Mouse (Mus musculus) gastrocnemius, postnatal 4 days (tissue): ENCODE measurements around the gene Arhgef39. TPM values are rescaled to one million over a fixed set of nuclear protein-coding genes. Genes with fewer than 3 reads are reported as not detected.

Source experiments
- DNase-seq, 2 experiments: peaks; one replicate each; pipeline ENCODE4 v3.0.0; 2021 to 2022; ENCODE audit warnings: low spot score in 2 of 2, mixed read lengths in 2 of 2
- total RNA-seq, 2 experiments: library from RNA; stranded (reverse); gene quantifications; 2 replicates each; pipeline ENCODE4 v1.2.3; 2021

Arhgef39 gene
- total RNA-seq, 2 experiments from 2014 or later = 7.9 to 8.9 TPM

DNA sequence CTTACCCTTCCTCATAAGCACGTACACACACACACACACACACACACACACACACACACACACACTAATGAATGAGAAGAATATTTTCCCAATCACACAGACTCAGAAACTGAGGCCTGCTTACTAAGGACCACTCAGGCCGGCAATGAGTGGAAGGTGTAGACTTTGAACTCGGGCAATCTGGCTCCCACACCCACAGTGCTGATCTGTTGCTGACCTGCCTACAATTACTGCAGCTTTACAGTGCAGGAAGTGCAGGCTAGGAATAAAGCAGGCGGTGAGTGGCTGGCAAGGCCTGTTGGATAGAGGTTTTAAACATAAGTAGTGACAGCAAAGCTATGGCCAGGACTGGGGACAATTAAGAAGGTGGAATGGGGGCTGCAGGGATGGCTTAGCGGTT, 18.5 kb downstream of the Arhgef39 start:
- DNase-seq = no peak

DNA sequence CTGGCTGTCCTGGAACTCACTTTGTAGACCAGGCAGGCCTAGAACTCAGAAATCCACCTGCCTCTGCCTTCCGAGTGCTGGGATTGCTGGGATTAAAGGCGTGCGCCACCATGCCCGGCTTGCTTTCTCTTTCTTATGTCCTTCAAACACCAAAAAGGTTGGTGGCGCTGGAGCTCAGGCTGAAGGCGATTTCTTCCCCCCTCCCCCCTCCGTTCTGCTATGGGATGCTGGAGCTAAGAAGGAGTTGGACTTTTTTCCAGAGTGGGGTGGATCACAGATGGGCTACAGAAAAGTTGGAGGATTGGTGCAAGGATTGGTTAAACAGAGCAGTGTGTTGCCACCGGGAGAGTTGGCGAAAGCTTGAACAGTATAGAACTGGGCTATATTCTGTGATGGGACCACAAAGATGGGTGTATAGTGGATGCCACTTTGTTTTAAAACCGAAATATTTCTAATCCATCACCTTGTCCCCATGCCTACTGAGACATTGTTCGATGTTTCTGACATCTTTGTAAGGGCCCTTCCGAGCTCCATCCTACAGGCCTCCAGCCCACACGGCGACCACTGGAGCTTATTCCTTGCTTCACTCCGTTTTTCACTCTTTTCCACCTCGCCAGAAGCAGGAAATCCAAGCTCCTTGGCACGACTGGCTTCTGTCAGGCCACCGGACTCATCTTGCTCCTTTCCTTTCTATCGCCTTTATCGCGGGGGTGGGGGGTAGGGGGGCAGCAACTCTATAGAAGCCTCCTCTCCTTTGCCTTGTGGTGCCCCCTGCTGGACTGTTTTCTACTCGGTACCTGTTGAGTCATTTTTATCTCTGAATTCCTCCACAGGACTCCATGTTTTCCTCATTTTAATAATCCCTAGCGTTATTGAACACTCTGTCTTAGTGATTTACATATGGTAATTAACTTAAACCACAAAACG, 20.3 kb downstream of the Arhgef39 start:
- DNase-seq = peak; percentile 59 to 84

DNA sequence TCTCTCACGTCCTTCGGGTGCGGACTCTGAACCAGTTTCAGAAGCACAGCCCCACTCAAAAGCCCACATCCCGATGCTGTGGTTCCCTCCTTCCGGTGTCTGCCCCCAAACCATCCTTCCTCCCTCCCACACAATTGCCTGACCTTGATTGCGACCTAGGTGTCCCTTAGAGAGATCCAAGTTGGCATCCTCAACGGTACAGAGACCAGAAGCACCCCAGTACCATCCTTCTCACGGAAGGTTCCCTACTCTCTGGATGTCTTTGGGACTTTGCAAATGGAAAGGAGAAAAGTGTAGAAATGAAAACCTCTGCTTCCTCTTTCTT, 21.0 kb downstream of the Arhgef39 start:
- no peak for DNase-seq

DNA sequence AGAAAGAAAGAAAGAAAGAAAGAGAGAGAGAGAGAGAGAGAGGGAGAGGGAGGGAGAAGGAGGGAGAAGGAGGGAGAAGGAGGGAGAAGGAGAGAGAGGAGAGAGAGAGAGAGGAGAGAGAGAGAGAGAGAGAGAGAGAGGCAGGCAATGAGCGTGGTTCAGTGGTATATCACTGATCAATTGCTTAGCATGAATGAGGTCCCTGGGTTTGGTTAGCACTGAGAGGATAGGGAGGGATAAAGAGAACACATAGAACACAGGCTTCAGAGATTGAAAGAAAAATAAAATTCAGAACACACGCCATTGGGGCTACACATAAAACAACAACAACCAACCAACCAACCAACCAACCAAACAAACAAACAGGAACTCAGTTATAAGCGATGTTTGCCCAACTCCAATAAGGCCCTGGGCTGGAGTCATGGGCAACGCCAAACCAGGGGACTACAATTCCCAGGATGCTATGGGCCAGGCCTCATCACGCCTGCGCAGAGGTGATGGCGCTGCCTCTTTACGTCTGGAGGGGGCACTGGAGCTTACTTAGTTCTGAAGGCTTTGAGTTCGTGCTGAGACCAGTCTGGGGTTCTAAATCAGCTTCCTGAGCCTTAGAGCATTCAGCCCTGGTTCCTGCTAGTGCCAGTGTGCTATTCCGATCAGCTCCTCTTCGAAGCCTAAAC, 21.5 kb downstream of the Arhgef39 start:
- peak; percentile 72 to 83 for DNase-seq

DNA sequence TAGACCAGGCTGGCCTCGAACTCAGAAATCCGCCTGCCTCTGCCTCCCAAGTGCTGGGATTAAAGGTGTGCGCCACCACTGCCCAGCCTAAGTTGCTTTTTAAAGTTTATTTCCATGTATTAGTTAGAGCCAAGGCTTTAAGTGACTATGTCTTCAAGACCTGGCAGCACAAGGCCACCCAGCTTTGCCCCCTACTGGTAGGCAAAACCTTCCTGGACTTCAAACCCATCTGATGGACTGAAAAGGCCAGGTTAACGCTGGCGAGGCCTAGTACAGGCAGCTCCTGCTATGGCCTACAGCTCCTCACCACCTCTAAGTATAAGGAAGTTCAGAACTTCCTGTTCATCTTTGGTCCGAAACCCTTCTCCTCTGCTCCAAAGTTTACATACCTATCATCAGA, 22.9 kb downstream of the Arhgef39 start:
- no peak for DNase-seq

DNA sequence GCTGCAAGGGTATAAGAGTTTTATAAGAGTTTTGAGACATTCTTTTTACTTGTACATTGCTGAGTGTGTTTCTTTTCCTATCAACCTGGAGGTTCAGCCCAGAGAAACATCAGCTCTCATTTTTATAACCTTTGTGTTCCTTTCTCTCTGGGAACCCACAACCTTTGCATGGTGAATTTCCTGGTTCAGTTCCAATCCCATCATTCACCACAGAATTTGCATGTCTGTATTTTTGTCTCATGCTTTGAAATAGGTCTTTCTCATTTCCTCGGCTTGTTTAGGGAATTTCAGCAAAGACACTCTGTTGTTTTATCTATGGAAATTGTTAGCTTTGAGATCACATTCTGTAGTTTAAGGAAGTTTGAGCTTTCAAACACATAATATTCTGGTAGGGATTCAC, 25.9 kb downstream of the Arhgef39 start:
- no peak for DNase-seq

DNA sequence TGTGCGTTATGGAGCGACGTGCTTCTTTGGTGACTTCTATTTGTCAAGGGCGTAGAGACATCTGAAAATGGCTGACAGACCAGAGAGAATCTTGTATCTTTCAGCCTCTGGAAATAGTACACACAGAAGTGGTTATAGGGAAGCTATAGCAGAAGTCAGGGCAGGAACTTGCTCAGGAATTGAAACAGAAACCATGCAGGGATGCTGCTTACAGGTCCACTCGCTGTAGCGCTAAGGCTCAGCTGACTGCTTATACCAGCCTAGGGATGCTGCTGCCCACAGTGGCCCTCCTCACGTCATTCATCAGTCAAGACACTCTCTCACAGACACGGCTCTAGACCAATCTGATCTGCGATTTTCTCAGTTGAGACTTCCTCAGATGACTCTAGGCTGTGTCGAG, 29.2 kb downstream of the Arhgef39 start:
- DNase-seq = no peak

DNA sequence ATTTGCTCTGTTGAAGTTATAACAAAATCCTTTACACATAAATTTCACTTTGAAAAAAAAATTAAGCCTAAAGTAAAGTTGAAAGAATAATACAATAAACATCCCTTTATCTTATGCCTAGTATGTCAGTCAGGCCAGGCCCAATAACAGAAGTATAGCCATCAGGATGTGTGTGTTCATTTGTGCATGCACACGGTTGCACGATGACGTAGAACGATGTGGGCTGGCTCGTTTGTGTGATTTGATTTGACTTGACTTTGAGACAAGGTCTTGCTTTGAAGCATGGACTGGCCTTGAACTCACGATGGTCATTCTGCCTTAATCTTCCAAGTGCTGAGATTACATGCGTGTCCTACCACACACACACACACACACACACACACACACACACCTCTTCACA, 32.6 kb downstream of the Arhgef39 start:
- no peak for DNase-seq

DNA sequence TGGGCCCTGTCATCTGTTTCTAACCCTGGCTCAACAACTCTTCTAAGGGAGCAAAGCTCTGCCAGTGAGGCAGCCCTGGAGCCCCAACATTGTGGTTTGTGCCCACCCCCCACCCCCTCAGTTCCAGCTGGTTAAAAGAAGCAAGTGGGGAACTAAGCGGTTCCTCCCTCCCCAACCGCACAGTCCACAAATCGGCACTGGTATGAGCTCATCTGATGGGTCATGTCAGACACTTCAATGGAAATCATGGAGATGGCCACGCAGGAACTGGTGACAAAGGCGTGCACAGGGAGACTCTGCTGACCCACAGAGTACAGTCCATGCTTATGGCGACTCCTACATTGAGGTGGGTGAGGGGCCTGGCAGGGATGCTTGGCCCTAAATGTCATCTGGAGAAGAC, 33.6 kb downstream of the Arhgef39 start:
- no peak for DNase-seq

DNA sequence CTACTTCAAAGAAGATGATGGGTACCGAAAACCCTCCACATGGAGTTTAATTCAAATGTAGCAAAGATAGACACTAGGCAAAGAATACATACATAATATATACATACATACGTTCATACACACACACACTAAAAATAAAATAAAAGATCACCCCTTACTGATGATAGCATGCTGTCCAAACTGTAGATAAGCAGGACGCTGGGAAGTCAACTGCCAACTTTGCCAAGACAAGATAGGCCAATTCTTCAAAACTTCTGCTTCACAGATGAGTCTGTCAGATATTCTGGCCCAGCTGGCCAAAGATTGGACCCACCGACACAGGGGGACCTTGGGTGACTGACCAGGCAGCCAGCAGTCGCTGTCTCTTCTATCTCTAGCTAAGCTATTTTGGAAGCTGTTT, 36.4 kb downstream of the Arhgef39 start:
- DNase-seq = no peak

DNA sequence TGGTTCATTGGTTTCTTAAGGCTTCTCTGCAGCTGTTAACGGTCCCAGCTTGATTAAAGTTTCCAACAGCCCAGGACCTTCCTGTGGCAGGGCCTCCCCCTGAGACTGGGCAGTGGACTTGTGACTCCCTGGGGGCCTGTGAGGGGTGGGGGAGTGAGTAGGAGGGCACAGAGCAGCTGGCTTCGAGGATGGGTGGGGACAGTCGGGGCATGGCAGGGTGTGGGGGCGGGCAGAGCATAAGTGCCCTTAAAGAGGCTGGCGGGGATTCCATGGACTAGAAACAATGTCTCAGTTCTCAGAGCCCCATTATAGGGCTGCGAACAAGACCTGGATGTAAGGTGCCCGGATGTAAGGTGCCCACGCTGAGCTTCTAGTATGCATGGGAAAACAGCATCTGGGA, 42.4 kb downstream of the Arhgef39 start:
- no peak for DNase-seq

DNA sequence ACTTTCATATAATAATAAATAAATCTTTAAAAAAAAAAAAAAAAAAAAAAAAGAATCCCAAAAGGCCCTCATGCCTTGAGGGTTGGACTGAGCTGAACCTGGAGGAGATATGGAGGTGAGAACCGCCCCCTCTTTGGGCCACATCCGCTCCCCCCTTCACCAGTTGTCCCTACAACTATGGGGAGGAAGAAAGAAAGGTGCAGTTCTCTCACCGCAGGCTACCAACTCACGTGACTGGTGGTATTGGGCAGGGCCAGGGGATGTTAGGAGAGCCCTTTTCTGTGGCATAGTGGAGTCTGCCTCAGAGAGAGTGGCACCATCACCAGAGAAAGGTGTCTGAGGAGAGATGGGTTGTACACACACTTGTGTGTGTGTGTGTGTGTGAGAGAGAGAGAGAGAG, 43.0 kb downstream of the Arhgef39 start:
- DNase-seq = no peak

DNA sequence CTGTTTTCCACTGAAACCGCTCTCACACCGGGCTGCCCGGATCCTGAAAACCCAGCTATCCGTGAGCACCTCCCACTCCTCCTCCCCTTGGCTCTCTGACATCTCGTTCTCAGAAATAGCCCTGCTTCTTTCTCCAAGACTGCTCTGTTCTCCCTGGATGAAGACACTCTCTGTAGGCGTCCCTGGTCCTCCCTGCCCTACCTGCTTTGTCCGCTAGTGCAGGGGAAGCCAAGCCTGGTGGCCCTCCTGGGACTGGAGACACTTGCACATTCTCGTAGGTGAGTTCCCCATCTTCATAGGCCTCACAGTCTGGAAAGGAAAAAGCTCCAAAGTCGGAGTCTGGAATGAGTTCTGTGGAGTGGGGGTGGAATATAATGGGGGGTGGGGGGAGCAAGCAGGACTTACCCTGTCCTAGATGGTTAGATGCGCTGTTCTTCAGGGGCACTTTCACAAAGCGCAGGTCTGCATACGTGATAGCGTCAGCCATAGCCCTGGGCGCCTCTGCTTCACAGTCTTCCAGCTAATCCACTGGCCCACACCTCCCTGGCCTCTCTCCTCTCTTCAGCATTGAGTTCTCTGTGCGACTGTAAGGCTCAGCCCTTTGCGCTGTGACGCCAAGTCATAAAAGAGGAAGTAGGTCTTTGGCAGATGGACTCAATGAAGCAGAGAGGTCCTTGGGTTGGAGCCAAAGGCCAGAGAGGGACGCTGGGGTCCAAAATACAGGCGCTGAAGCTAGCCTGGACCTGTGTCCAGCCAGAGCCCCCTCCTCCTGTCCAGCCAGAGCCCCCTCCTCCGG, 45.3 kb downstream of the Arhgef39 start, which contains the start of gene Cd72:
Gene Cd72, minus strand, starts transcription at position 588 of the 796 bp plus-strand sequence.
- DNase-seq = no peak

DNA sequence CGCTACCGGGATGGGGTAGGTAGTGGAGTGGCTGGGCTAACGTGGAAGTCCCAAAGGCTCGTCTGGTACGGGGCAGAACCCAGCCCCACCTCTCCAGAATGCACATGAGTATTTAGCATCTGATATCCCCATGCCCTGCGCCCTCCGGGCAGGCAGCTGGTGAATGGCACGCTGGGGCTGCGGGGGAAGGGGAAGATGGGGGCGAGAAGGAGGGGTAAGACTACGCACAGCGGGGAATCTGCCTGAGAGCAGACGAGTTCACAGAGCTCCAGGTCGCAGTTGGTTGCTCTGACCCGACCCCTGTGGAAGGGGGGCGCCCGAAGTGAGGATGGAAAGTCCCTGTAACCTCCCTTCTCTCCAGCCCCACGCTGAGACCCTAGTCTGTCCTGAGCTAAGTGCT, 46.1 kb downstream of the Arhgef39 start:
- no peak for DNase-seq

DNA sequence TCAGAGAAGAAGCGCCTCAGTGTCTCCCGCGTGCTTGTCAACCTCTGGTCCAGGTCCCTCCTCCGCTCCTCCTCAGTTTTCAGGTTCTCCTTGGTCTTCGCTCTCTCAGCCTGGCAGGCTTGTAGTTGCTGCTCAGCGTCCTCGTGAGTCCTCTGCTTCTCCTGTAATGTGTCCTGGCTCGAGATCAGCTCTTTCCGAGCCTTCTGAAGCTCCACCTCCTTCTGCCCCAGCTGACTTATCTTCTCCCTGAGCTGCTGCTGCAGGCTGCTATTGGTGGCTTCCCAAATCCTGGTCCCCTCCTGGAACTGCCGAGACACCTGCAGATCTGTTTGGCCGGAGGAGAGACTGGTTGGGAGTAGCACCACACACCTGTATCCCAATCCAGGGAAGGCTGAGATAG, 47.2 kb downstream of the Arhgef39 start:
- DNase-seq = no peak

DNA sequence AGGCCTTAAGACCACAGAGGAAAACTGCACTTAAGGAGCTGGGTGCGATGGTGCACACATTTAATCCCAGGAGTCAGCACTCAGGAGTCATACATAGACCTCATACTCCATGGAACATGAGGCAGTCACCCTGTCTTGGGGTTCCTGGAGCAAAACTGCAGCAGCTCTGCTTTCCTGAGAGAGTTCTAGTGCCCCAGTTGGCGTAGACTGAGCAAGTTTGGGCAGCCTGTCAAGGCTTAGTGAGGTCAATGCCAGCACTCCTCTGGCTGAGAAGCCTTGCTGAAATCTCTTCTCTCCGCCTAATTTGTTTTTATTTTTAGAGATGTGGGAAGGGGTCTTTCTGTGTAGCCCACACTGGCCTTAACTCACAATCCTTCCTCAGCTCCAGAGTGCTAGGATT, 50.9 kb downstream of the Arhgef39 start:
- no peak for DNase-seq

DNA sequence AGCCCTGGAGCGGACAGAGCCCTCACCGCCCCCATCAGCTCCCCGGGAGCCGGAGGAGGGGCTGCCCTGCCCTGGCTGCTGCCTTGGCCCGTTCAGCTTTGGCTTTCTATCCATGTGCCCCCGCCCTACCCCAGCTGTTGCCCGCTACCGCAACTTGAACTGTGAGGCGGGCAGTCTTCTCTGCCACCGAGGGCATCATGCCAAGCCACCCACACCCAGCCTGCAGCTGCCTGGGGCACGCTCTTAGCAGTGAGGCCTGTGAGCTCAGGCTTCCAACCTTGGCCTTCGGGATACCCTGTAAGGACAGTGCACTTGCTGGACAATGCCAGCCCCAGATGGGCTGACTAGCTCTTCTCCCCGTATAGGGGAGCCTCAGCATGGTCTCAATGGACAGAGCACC, 52.2 kb downstream of the Arhgef39 start:
- peak; percentile 57 to 83 for DNase-seq

Other genes starting within 250 kb of the Arhgef39 start
- gene Atp8b5, start 232.5 kb downstream of the Arhgef39 start, total RNA-seq = under 1 TPM; 0.34 to 0.39 TPM
- 10 to 100 TPM; 58.6 to 63.4 TPM for gene Rusc2, start 117.7 kb downstream of the Arhgef39 start, total RNA-seq
- under 1 TPM in 1 of 2 experiments, not detected in 1; 0.47 TPM for gene Fam166b, start 70.6 kb downstream of the Arhgef39 start, total RNA-seq
- gene Tesk1, start 57.8 kb downstream of the Arhgef39 start, total RNA-seq = 10 to 100 TPM; 39.3 to 40.9 TPM
- gene Cd72, start 45.1 kb downstream of the Arhgef39 start, total RNA-seq = under 1 TPM; 0.32 to 0.75 TPM
- not detected for gene Sit1, start 16.0 kb downstream of the Arhgef39 start, total RNA-seq
- 10 to 100 TPM; 23.3 to 28.6 TPM for gene Ccdc107, start 6.8 kb downstream of the Arhgef39 start, total RNA-seq
- gene Car9, start 7.3 kb upstream of the Arhgef39 start, total RNA-seq = 1 to 10 TPM; 1.2 to 3.1 TPM
- 1,000 to 10,000 TPM; 9,033 to 9,337 TPM for gene Tpm2, start 24.1 kb upstream of the Arhgef39 start, total RNA-seq
- gene Creb3, start 62.6 kb upstream of the Arhgef39 start, total RNA-seq = 10 to 100 TPM; 51.9 to 55.1 TPM
- 100 to 1,000 TPM; 137 to 140 TPM for gene Tln1, start 63.0 kb upstream of the Arhgef39 start, total RNA-seq
- gene Rgp1, start 79.0 kb upstream of the Arhgef39 start, total RNA-seq = 10 to 100 TPM; 37.1 to 41.3 TPM
- 10 to 100 TPM; 11.5 to 12.0 TPM for gene Gba2, start 79.2 kb upstream of the Arhgef39 start, total RNA-seq
- gene Msmp, start 84.8 kb upstream of the Arhgef39 start, total RNA-seq = not detected
- 10 to 100 TPM; 42.9 to 49.7 TPM for gene Npr2, start 132.2 kb upstream of the Arhgef39 start, total RNA-seq
- gene Spag8, start 153.9 kb upstream of the Arhgef39 start, total RNA-seq = under 1 TPM in 1 of 2 experiments, not detected in 1; 0.26 TPM
- gene Hint2, start 156.8 kb upstream of the Arhgef39 start, total RNA-seq = 10 to 100 TPM; 57.6 to 66.5 TPM
- gene Tmem8b, start 169.3 kb upstream of the Arhgef39 start, total RNA-seq = 10 to 100 TPM in 1 of 2 experiments, 1 to 10 TPM in 1; 9.4 to 12.0 TPM
- under 1 TPM; 0.13 to 0.44 TPM for gene Fam221b, start 169.4 kb upstream of the Arhgef39 start, total RNA-seq
- not detected for gene Olfr70, start 201.1 kb upstream of the Arhgef39 start, total RNA-seq
- not detected for gene Olfr71, start 210.6 kb upstream of the Arhgef39 start, total RNA-seq
- gene Hrct1, start 227.5 kb upstream of the Arhgef39 start, total RNA-seq = 1 to 10 TPM; 2.2 TPM
- gene Spaar, start 230.3 kb upstream of the Arhgef39 start, total RNA-seq = 1 to 10 TPM; 1.4 to 1.5 TPM